Mouse (Mus musculus): Measurements from ENCODE around the gene Polrmt.

GRCm38 (mm10) chr10:79754856-79755516 lies 8.6 kb upstream of the Polrmt start, which contains the start of gene Fgf22:
- TF ChIP-seq CTCF (IDR thresholded peaks at IDR 0.05; ENCODE audit: low read depth) (no peak), EP300 (IDR thresholded peaks at IDR 0.05; ENCODE audit: low read depth) (no peak)
